Mouse (Mus musculus) thymus, adult 2 months (tissue): ENCODE measurements around the gene Csk. TPM values are rescaled to one million over a fixed set of nuclear protein-coding genes. Genes with fewer than 3 reads are reported as not detected.
A peak's percentile ranks its signal among the peaks of the same experiment; 100 is the strongest.

Source experiments
- DNase-seq: peaks from one replicate; pipeline ENCODE4 v3.0.0; 2021
- H3K27ac ChIP-seq: fragments of 200-500 bp; 2 replicates; pipeline ENCODE4 v1.5.1; 2012; ENCODE audit warnings: low read length, control low read depth; ENCODE audit not compliant: control insufficient read depth, insufficient read depth
- H3K27me3 ChIP-seq: fragments of 200-500 bp; 2 replicates; pipeline ENCODE4 v1.6.1; 2012; ENCODE audit warnings: mild to moderate bottlenecking, low read length, moderate library complexity, mixed read lengths; ENCODE audit not compliant: control insufficient read depth, insufficient read depth
- H3K36me3 ChIP-seq: fragments of 200-500 bp; 2 replicates; pipeline ENCODE4 v1.6.1; 2012; ENCODE audit warnings: mild to moderate bottlenecking, low read length, moderate library complexity; ENCODE audit not compliant: control insufficient read depth, insufficient read depth
- H3K4me1 ChIP-seq: fragments of 200-500 bp; replicated peaks from 2 replicates; pipeline ENCODE4 v1.6.1; 2012; ENCODE audit warnings: low read length; ENCODE audit not compliant: control insufficient read depth, insufficient read depth
- H3K4me3 ChIP-seq: fragments of 200-500 bp; 2 replicates; pipeline ENCODE4 v1.5.1; 2012; ENCODE audit warnings: mild to moderate bottlenecking, low read length, control low read depth, moderate library complexity; ENCODE audit not compliant: control insufficient read depth, insufficient read depth
- CTCF ChIP-seq: fragments of 200-500 bp; IDR thresholded peaks from 2 replicates; pipeline ENCODE4 v1.5.1; 2012; ENCODE audit warnings: mild to moderate bottlenecking, control low read depth, low read length, moderate library complexity, borderline replicate concordance; ENCODE audit not compliant: control insufficient read depth, poor library complexity, insufficient read depth; ENCODE audit errors: extremely low read depth
- POLR2A ChIP-seq: fragments of 200-500 bp; IDR thresholded peaks from 2 replicates; pipeline ENCODE4 v1.6.1; 2012; ENCODE audit warnings: mild to moderate bottlenecking, low read length, control low read depth, moderate library complexity; ENCODE audit not compliant: control insufficient read depth, poor library complexity, insufficient read depth; ENCODE audit errors: extremely low read depth
- WGBS: fragments of 180-500 bp; shearing (Covaris S2); methylation state at CpG from one replicate; pipeline ENCODE4 v1.1.7; 2018; 5-methylcytosine and 5-hydroxymethylcytosine counted together
- polyA plus RNA-seq: library from polyadenylated mRNA; depleted of rRNA; stranded (reverse); fragments of >200 nt; gene quantifications from 2 replicates; pipeline ENCODE4 v1.2.3, GENCODE M21; 2012; rRNA removed

Csk gene
- polyA plus RNA-seq, 1 experiment = 245 TPM

GRCm38 (mm10) chr9:57594174-57594509, 59.3 kb downstream of the Csk start:
- peaks cover 8% of the 10 kb centered on the region for H3K4me1 ChIP-seq
- DNase-seq = no peak
- no peaks in the 10 kb centered on the region for H3K27me3 ChIP-seq
- no peak overlapping the region for H3K27ac ChIP-seq
- WGBS = 93% methylated on average over 9 of the region's 9 CpGs
- TF ChIP-seq POLR2A = no peak
- peaks cover 16% of the 10 kb centered on the region for H3K36me3 ChIP-seq
- H3K4me3 ChIP-seq = no peak overlapping the region

DNA sequence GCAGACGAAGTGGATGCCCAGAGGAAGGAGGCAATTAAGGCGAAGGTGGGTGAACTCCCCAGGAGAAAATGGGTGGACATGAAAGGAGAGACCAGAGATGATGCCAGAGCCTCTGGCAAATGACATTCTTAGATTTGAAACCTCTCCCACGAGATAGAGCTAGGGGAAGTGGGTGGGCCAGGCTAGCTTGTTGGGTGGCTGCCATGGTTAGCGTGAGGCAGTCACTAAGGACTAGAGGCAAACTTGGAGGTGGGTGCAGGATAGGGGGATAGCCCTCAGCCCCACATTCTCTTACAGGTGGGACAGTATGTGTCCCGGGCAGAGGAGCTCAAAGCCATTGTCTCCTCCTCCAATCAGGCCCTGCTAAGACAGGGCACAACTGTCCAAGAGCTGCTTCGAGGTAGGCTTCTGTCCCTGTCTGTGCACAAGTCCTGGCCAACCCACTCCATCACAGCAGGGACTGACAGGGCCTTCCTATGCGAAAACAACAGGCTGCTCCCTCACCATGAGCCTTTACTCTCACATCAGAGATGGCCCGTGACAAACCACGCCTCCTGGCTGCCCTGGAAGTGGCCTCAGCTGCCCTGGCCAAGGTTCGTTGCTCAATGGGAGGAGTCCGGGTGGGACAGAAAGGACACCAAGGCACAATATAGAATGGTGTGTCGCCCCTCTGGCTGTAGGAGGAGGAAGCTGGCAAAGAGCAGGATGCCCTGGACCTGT, 59.8 kb downstream of the Csk start:
- H3K27me3 ChIP-seq = no peaks in the 10 kb centered on the region
- peaks cover 13% of the 10 kb centered on the region for H3K4me1 ChIP-seq
- no peak overlapping the region for H3K4me3 ChIP-seq
- peaks cover 16% of the 10 kb centered on the region for H3K36me3 ChIP-seq
- no peak overlapping the region for H3K27ac ChIP-seq
- no peak for DNase-seq
- WGBS = 87% methylated on average over 12 of the region's 12 CpGs
- TF ChIP-seq POLR2A (no peak), CTCF (no peak)

DNA sequence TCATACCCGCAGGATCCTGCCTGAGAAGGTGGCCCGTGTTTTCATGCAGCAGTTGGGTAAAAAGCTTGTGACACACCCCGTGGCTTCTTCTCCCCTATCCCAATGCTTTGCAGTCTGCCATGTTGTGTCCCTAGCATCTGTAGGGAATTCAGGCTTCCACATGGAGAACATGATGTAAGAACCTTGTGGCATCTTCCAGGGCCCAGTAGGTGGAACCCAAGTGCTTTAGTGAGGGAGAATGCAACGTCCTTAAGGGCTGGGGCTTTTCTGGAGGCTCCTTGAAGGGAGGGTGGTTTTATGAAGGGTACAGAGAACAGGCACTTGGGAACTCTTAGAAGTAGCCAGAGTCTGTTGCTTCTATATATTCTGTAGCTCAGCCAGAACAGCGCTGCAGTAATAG, 62.7 kb downstream of the Csk start:
- Histone ChIP-seq H3K4me3 (no peak overlapping the region), H3K36me3 (peaks cover 16% of the 10 kb centered on the region), H3K4me1 (peaks cover 13% of the 10 kb centered on the region), H3K27ac (no peak overlapping the region), H3K27me3 (no peaks in the 10 kb centered on the region)
- WGBS = 77% methylated on average over 5 of the region's 5 CpGs
- no peak for DNase-seq
- TF ChIP-seq POLR2A = no peak
- TF ChIP-seq CTCF = no peak

DNA sequence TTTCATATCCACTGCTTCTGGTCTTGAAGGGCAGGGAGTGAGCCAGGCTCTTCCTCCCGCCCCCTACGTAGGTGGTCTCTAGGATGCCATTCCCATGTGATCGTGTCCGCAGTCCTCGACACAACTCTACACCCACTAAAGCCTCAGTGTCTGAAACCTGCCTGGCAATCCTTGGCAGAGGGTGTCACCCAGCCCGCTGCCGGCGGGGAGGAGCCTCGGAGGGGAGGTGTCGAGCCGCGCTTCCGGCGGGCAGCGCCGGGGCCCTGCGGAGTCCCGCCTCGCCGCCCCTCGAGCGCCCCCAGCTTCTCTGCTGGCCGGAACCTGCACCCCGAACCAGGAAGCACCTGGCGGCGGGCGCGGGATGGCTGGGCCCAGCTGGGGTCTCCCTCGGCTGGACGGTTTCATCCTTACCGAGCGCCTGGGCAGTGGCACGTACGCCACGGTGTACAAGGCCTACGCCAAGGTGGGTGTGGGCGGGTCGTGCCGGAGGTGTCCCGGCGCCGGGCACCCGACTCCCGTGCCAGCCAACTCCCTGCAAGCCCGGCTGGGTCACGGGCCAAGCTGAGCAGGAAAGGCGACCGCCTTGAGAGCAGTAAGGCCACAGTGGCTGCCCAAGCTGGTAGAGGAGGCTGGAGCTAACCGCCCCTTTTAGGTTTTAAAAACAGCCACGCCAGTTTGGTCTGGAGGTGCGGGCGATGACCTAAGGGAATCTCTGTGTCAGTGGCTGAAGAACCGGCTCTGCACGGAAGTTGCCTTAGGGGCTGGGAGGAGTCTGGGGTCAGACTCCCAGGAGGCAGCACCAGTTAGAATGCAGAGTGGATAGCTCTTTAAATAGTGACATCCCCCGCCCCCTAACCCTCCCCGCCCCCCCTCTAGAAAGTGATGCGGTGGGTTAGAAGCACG, 64.0 kb downstream of the Csk start, which contains the start of gene Ulk3:
TSS of gene Ulk3 (plus strand) at position 229 of the 903 bp plus-strand sequence.
- Histone ChIP-seq H3K36me3 (peaks cover 8% of the 10 kb centered on the region), H3K4me1 (peaks cover 13% of the 10 kb centered on the region), H3K27ac (peak within 1 kb of the TSS; percentile 32), H3K27me3 (no peaks in the 10 kb centered on the region), H3K4me3 (peak within 1 kb of the TSS; percentile 97)
- under 1% methylated on average over 58 of the region's 58 CpGs for WGBS
- TF ChIP-seq CTCF = peak; percentile 68; the same call in 1 of the 2 replicates
- TF ChIP-seq POLR2A = peak; percentile 83
- DNase-seq = peak; percentile 90

DNA sequence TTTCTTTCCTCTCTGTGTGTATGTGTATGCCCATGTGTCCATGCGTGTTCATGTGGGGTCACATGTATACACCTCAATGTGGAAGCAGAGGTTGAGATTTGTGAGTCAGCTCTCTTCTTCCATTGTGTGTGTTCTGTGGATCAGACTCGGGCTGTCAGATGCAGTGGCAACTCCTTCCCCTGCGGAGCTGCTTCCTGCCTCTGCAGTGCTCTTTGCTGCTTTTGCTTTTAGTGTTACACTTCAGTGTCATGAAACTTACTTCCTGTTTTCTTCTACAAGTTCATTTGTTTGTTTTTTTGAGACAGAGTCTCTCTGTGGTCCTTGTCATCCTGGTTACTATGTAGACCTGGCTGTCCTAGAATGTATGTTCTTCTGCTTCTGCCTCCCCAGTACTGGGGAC, 68.4 kb downstream of the Csk start:
- H3K27me3 ChIP-seq = no peaks in the 10 kb centered on the region
- H3K4me3 ChIP-seq = no peak overlapping the region
- 79% methylated on average over 3 of the region's 3 CpGs for WGBS
- no peak overlapping the region for H3K27ac ChIP-seq
- H3K36me3 ChIP-seq = peaks cover 36% of the 10 kb centered on the region
- no peak for DNase-seq
- no peak for TF ChIP-seq CTCF
- TF ChIP-seq POLR2A = no peak
- peaks cover 6% of the 10 kb centered on the region for H3K4me1 ChIP-seq

- Histone ChIP-seq H3K4me1 (peaks cover 9% of the 10 kb centered on the region), H3K36me3 (peaks cover 36% of the 10 kb centered on the region)
- 24% methylated on average over 6 of the region's 6 CpGs for WGBS
These were observed 76.1 kb downstream of the Csk start for GRCm38 (mm10) chr9:57577144-57577849.

More at GRCm38 (mm10) chr9:57577144-57577849, 76.1 kb downstream of the Csk start:
- H3K4me3 ChIP-seq = no peak overlapping the region
- no peak for DNase-seq
- no peaks in the 10 kb centered on the region for H3K27me3 ChIP-seq
- no peak overlapping the region for H3K27ac ChIP-seq
- TF ChIP-seq POLR2A = no peak
- no peak for TF ChIP-seq CTCF

Other genes starting within 250 kb of the Csk start
- gene Ppcdc, start 213.5 kb downstream of the Csk start, polyA plus RNA-seq = 73.8 and 82.9 TPM in 2 replicates
- 9.3 and 12.1 TPM in 2 replicates for gene Scamp5, start 185.6 kb downstream of the Csk start, polyA plus RNA-seq
- gene Rpp25, start 149.6 kb downstream of the Csk start, polyA plus RNA-seq = 0.26 and 0.75 TPM in 2 replicates
- 376 and 397 TPM in 2 replicates for gene Cox5a, start 132.4 kb downstream of the Csk start, polyA plus RNA-seq
- 9.8 and 10.4 TPM in 2 replicates for gene Fam219b, start 116.1 kb downstream of the Csk start, polyA plus RNA-seq
- gene Mpi, start 100.9 kb downstream of the Csk start, polyA plus RNA-seq = 39.1 and 54.3 TPM in 2 replicates
- 117 and 134 TPM in 2 replicates for gene Scamp2, start 92.7 kb downstream of the Csk start, polyA plus RNA-seq
- 65.7 and 71.9 TPM in 2 replicates for gene Ulk3, start 64.2 kb downstream of the Csk start, polyA plus RNA-seq
- gene Cplx3, start 47.4 kb downstream of the Csk start, polyA plus RNA-seq = 0.04 and 0.34 TPM in 2 replicates
- gene Lman1l, start 32.9 kb downstream of the Csk start, polyA plus RNA-seq = 0.20 and 0.26 TPM in 2 replicates
- gene Cyp1a2, start 30.1 kb upstream of the Csk start, polyA plus RNA-seq = 1.1 and 2.5 TPM in 2 replicates
- 0.15 and 0.24 TPM in 2 replicates for gene Cyp1a1, start 34.3 kb upstream of the Csk start, polyA plus RNA-seq
- gene Edc3, start 54.9 kb upstream of the Csk start, polyA plus RNA-seq = 31.4 and 31.7 TPM in 2 replicates
- 597 and 762 TPM in 2 replicates for gene Clk3, start 112.2 kb upstream of the Csk start, polyA plus RNA-seq
- gene Arid3b, start 183.2 kb upstream of the Csk start, polyA plus RNA-seq = 68.0 and 70.3 TPM in 2 replicates